Mouse (Mus musculus) cortical plate, adult 2 months (tissue): ENCODE measurements around the gene Dnah2. TPM values are rescaled to one million over a fixed set of nuclear protein-coding genes. Genes with fewer than 3 reads are reported as not detected.
"Not testable (repeated sequence)": the region's sequence is repeated elsewhere in the genome, so short reads cannot be mapped to it uniquely, and the experiment has no call there.

ENCODE experiments used
- H3K27ac ChIP-seq: fragments of 200-500 bp; 2 replicates; pipeline ENCODE4 v1.5.1; 2012; ENCODE audit warnings: low read length, control low read depth, inconsistent platforms; ENCODE audit not compliant: insufficient read depth
- H3K4me1 ChIP-seq: fragments of 200-500 bp; 2 replicates; pipeline ENCODE4 v1.6.1; 2011; ENCODE audit warnings: low read length; ENCODE audit not compliant: control insufficient read depth, insufficient read depth
- H3K4me3 ChIP-seq: fragments of 200-500 bp; 2 replicates; pipeline ENCODE4 v1.5.1; 2011; ENCODE audit warnings: mild to moderate bottlenecking, low read length, control low read depth; ENCODE audit not compliant: insufficient read depth
- CTCF ChIP-seq: fragments of 200-500 bp; IDR thresholded peaks from 2 replicates; pipeline ENCODE4 v1.5.1; 2011; ENCODE audit warnings: mild to moderate bottlenecking, control low read depth, low read length; ENCODE audit not compliant: insufficient read depth; ENCODE audit errors: extremely low read depth
- POLR2A ChIP-seq: fragments of 200-500 bp; IDR thresholded peaks from 2 replicates; pipeline ENCODE4 v1.6.1; 2011; ENCODE audit warnings: mild to moderate bottlenecking, low read length, control low read depth; ENCODE audit not compliant: insufficient read depth; ENCODE audit errors: extremely low read depth
- polyA plus RNA-seq: library from polyadenylated mRNA; depleted of rRNA; stranded (reverse); fragments of >200 nt; gene quantifications from 2 replicates; pipeline ENCODE4 v1.2.3, GENCODE M21; 2012

Dnah2 gene
- polyA plus RNA-seq, 1 experiment, result 1.6 TPM

DNA sequence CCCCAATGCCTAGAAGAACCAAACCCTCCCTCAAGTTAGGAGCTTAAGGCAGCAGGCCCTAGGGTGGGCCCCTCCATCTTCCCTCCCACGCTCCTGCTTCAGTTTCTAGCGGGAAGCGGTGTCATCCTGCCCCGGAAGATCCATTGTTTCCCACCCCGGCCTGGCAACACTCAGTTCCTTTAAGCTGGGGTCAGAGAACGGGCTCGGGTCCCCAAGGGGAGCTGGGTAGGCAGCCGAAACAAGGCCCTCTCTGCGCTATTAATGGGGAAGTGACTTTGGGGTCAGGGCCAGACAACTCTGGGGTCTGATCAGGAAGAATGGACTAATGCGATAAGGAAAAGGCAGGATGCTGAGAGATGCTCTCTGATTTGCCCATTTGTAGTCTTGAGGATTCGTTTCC is 152.1 kb downstream of the Dnah2 start:
- H3K27ac ChIP-seq, result peak overlapping the region; percentile 56
- H3K4me1 ChIP-seq, result no peaks in the 10 kb centered on the region
- peak overlapping the region; percentile 85 for H3K4me3 ChIP-seq
- TF ChIP-seq POLR2A (0 out of 2 replicates have a peak, but pooled peaks have one; percentile 13), CTCF (no peak)

DNA sequence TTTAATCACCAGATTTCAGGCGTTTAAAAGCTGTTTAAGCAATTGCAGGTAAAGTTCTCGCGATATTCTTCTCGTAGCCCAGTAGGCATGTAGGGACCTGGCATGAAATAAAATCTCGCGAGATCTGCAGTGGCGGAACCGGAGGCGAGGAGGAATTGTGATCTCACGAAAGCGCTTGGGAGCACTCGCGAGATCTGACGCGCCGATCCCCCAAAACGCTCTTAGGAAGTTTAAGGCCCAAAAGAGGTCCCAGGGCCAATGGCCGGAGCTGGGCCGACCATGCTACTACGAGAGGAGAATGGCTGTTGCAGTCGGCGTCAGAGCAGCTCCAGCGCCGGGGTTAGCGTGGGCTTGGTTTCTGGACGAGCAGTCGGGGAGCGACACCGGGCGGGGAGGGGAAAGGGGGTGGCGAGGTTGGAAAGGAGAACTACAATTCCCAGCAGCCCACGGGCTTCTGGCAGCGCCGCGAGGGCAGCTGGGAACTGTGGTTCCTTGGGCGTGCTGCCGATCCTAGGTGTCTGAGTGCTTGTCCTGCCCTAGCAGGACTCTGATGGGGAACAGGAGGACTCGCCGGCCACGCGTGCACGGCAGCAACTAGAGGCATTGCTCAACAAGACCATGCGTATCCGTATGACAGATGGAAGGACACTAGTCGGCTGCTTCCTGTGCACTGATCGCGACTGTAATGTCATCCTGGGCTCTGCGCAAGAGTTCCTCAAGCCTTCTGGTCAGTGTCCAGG is 153.1 kb downstream of the Dnah2 start:
- TF ChIP-seq CTCF, result no peak
- peak; percentile 90 for TF ChIP-seq POLR2A
- Histone ChIP-seq H3K27ac (peak overlapping the region; percentile 95), H3K4me1 (no peaks in the 10 kb centered on the region), H3K4me3 (peak overlapping the region; percentile 85)

GRCm38 (mm10) chr11:69395235-69395633 is 153.7 kb downstream of the Dnah2 start, which contains the start of the genes Naa38 and Cyb5d1:
Gene Naa38, plus strand, starts transcription at chr11:69395487.
Gene Cyb5d1, minus strand, starts transcription at chr11:69395631.
- Histone ChIP-seq H3K4me3 (peak within 1 kb of the TSS; percentile 85), H3K27ac (peak within 1 kb of the TSS; percentile 95)
- peak; percentile 45; the same call in 1 of the 2 replicates for TF ChIP-seq POLR2A
- H3K4me1 ChIP-seq, result not testable (repeated sequence)

- H3K27ac ChIP-seq, H3K4me1 ChIP-seq: not testable (repeated sequence)
- H3K4me3 ChIP-seq, result peak overlapping the region; percentile 85
Observed at GRCm38 (mm10) chr11:69394591-69395167, 154.2 kb downstream of the Dnah2 start.

GRCm38 (mm10) chr11:69390400-69391034 is 158.4 kb downstream of the Dnah2 start:
- H3K4me1 ChIP-seq, result peaks cover 2% of the 10 kb centered on the region; the same call in 1 of the 2 replicates
- H3K4me3 ChIP-seq, result no peak overlapping the region
- no peak for TF ChIP-seq POLR2A
- peak; percentile 53; the same call in 1 of the 2 replicates for TF ChIP-seq CTCF
- H3K27ac ChIP-seq, result no peak overlapping the region

GRCm38 (mm10) chr11:69389531-69390399 is 159.1 kb downstream of the Dnah2 start:
- Histone ChIP-seq H3K4me3 (no peak overlapping the region), H3K4me1 (peaks cover 2% of the 10 kb centered on the region; the same call in 1 of the 2 replicates), H3K27ac (no peak overlapping the region)
- TF ChIP-seq POLR2A (no peak), CTCF (no peak)

DNA sequence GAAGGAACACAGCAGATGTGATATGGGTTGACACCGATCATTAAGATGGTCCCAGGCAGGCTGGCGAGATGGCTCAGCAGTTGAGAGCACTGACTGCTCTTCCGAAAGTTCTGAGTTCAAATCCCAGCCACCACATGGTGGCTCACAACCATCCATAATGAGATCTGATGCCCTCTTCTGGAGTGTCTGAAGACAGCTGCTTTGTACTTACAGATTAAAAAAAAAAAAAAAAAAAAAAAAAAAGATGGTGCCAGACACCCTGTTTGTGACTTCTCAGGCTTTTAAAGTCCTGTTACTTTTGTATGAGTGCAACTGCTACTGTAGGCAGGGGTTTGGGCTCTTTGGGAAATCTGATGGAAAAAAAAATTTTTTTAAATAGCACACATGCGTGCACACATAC is 160.2 kb downstream of the Dnah2 start:
- Histone ChIP-seq H3K27ac (no peak overlapping the region), H3K4me3 (no peak overlapping the region), H3K4me1 (peaks cover 2% of the 10 kb centered on the region; the same call in 1 of the 2 replicates)
- TF ChIP-seq CTCF (0 out of 2 replicates have a peak, but pooled peaks have one; percentile 3), POLR2A (no peak)

DNA sequence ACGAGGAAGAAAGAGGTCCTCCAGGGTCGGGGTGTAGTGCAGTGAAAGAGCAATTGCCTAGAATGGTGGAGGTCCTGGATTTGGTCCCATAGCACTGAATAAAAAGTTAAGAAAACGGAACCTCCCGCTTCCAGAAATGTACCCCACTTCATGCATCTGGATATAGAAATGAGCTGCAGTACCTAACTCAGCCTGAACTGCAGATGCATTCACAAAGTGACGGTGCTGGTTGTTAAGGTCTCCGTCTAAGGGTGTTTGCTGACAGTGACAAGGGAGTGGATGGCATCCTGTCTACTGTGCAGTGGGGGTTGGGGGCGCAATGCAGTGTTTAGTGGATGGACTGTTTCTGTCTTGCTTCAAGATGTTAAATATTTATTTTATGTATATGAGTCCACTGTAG is 162.2 kb downstream of the Dnah2 start:
- no peak overlapping the region for H3K27ac ChIP-seq
- no peak for TF ChIP-seq POLR2A
- TF ChIP-seq CTCF, result no peak
- peaks cover 2% of the 10 kb centered on the region; the same call in 1 of the 2 replicates for H3K4me1 ChIP-seq
- H3K4me3 ChIP-seq, result no peak overlapping the region

DNA sequence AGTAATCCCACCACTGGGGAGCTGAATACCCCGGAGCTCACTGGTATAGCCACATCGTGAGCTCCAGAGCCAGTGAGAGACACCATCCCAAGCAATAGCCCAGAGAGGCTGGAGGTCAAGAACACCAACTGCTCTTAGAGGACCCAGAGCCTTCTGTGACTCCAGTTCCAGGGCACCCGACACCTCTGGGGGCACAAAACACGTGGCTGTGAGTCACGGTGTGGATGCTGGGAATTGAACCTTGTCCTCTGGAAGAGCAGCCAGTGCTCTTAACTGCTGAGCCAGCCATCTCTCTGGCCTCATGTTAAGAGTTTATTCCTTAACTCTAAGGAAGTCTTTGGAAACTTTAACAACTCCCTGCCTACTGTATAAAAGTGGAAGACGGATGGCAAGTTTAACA is 163.9 kb downstream of the Dnah2 start:
- peaks cover 2% of the 10 kb centered on the region; the same call in 1 of the 2 replicates for H3K4me1 ChIP-seq
- TF ChIP-seq POLR2A (no peak), CTCF (no peak)
- no peak overlapping the region for H3K4me3 ChIP-seq
- H3K27ac ChIP-seq, result no peak overlapping the region
